Mouse (Mus musculus): ENCODE measurements around the gene Mast4. TPM values are rescaled to one million over a fixed set of nuclear protein-coding genes. Genes with fewer than 3 reads are reported as not detected.

Mast4 gene
- polyA plus RNA-seq, 2 experiments, result 0.71 to 1.5 TPM

- Histone ChIP-seq H3K27ac (no peak overlapping the region), H3K9ac (replicated peaks) (no peak overlapping the region), H3K27me3 (ENCODE audit: control insufficient read depth, insufficient read depth, low read length) (no peaks in the 10 kb centered on the region), H3K9me3 (ENCODE audit: control insufficient read depth, low read length) (no peaks in the 10 kb centered on the region), H3K4me3 (ENCODE audit: insufficient read depth in 1 of 2, low read depth in 2 of 2, low read length in 2 of 2) (no peak overlapping the region), H3K4me2 (ENCODE audit: low read depth) (no peak overlapping the region), H3K36me3 (replicated peaks; ENCODE audit: control insufficient read depth, insufficient read depth, low read depth) (no peaks in the 10 kb centered on the region), H3K4me1 (replicated peaks; ENCODE audit: control insufficient read depth in 2 of 2, insufficient read depth in 2 of 2, low read length in 1 of 2) (peaks cover 0 to 6% of the 10 kb centered on the region in 2 experiments; a peak in 2 of 4 replicates)
- WGBS (ENCODE audit: insufficient replicate concordance), result 55% methylated on average over 14 of the region's 14 CpGs
- TF ChIP-seq CTCF (IDR thresholded peaks at IDR 0.05; ENCODE audit: low read depth), result no peak
- no peak for TF ChIP-seq EP300 (IDR thresholded peaks at IDR 0.05; ENCODE audit: low read depth)
- DNase-seq (ENCODE audit: low read depth in 3 of 3, low spot score in 3 of 3), result no peak
- no peak for ATAC-seq (ENCODE audit: insufficient read depth)
Measured at GRCm38 (mm10) chr13:102698751-102699323, 635.5 kb downstream of the Mast4 start.

- Histone ChIP-seq H3K4me2 (ENCODE audit: low read depth) (no peak overlapping the region), H3K9ac (replicated peaks) (no peak overlapping the region), H3K9me3 (ENCODE audit: control insufficient read depth, low read length) (no peaks in the 10 kb centered on the region), H3K27me3 (ENCODE audit: control insufficient read depth, insufficient read depth, low read length) (no peaks in the 10 kb centered on the region), H3K27ac (no peak overlapping the region), H3K4me3 (ENCODE audit: insufficient read depth in 1 of 2, low read depth in 2 of 2, low read length in 2 of 2) (no peak overlapping the region), H3K4me1 (replicated peaks; ENCODE audit: control insufficient read depth in 2 of 2, insufficient read depth in 2 of 2, low read length in 1 of 2) (peaks cover 0 to 6% of the 10 kb centered on the region in 2 experiments; a peak in 2 of 4 replicates), H3K36me3 (replicated peaks; ENCODE audit: control insufficient read depth, insufficient read depth, low read depth) (no peaks in the 10 kb centered on the region)
- WGBS (ENCODE audit: insufficient replicate concordance), result 61% methylated on average over 10 of the region's 10 CpGs
- ATAC-seq (ENCODE audit: insufficient read depth) (no peak), DNase-seq (ENCODE audit: low read depth in 3 of 3, low spot score in 3 of 3) (no peak)
- TF ChIP-seq EP300 (IDR thresholded peaks at IDR 0.05; ENCODE audit: low read depth) (no peak), CTCF (IDR thresholded peaks at IDR 0.05; ENCODE audit: low read depth) (no peak)
Measured at GRCm38 (mm10) chr13:102698335-102698734, 636.0 kb downstream of the Mast4 start.

- Histone ChIP-seq H3K4me1 (replicated peaks; ENCODE audit: control insufficient read depth in 2 of 2, insufficient read depth in 2 of 2, low read length in 1 of 2) (peaks cover 0 to 12% of the 10 kb centered on the region in 2 experiments; a peak in 2 of 4 replicates), H3K27ac (no peak overlapping the region), H3K36me3 (replicated peaks; ENCODE audit: control insufficient read depth, insufficient read depth, low read depth) (no peaks in the 10 kb centered on the region), H3K9me3 (ENCODE audit: control insufficient read depth, low read length) (no peaks in the 10 kb centered on the region), H3K27me3 (ENCODE audit: control insufficient read depth, insufficient read depth, low read length) (no peaks in the 10 kb centered on the region), H3K4me2 (ENCODE audit: low read depth) (no peak overlapping the region; the same call in 1 of the 2 replicates), H3K4me3 (ENCODE audit: insufficient read depth in 1 of 2, low read depth in 2 of 2, low read length in 2 of 2) (peak overlapping the region in 1 of 2 experiments; percentile 13; a peak in 1 of 4 replicates), H3K9ac (replicated peaks) (no peak overlapping the region)
- no peak for ATAC-seq (ENCODE audit: insufficient read depth)
- DNase-seq (ENCODE audit: low read depth in 3 of 3, low spot score in 3 of 3), result no peak
- TF ChIP-seq CTCF (IDR thresholded peaks at IDR 0.05; ENCODE audit: low read depth) (no peak), EP300 (IDR thresholded peaks at IDR 0.05; ENCODE audit: low read depth) (no peak)
- WGBS (ENCODE audit: insufficient replicate concordance), result 15% methylated on average over 7 of the region's 7 CpGs
Measured at GRCm38 (mm10) chr13:102695121-102695905, 639.0 kb downstream of the Mast4 start.

- Histone ChIP-seq H3K9ac (replicated peaks) (no peak overlapping the region), H3K4me2 (ENCODE audit: low read depth) (no peak overlapping the region), H3K4me1 (replicated peaks; ENCODE audit: control insufficient read depth in 2 of 2, insufficient read depth in 2 of 2, low read length in 1 of 2) (peaks cover 0 to 15% of the 10 kb centered on the region in 2 experiments; a peak in 2 of 4 replicates), H3K4me3 (ENCODE audit: insufficient read depth in 1 of 2, low read depth in 2 of 2, low read length in 2 of 2) (no peak overlapping the region), H3K36me3 (replicated peaks; ENCODE audit: control insufficient read depth, insufficient read depth, low read depth) (no peaks in the 10 kb centered on the region), H3K27me3 (ENCODE audit: control insufficient read depth, insufficient read depth, low read length) (no peaks in the 10 kb centered on the region), H3K9me3 (ENCODE audit: control insufficient read depth, low read length) (no peaks in the 10 kb centered on the region), H3K27ac (no peak overlapping the region)
- no peak for DNase-seq (ENCODE audit: low read depth in 3 of 3, low spot score in 3 of 3)
- 54% methylated on average over 7 of the region's 7 CpGs for WGBS (ENCODE audit: insufficient replicate concordance)
- TF ChIP-seq CTCF (IDR thresholded peaks at IDR 0.05; ENCODE audit: low read depth) (no peak), EP300 (IDR thresholded peaks at IDR 0.05; ENCODE audit: low read depth) (no peak)
- no peak for ATAC-seq (ENCODE audit: insufficient read depth)
Measured at GRCm38 (mm10) chr13:102694154-102694553, 640.1 kb downstream of the Mast4 start.

GRCm38 (mm10) chr13:102693341-102693801 is 640.9 kb downstream of the Mast4 start, which contains the start of gene Cd180:
Gene Cd180, plus strand, starts transcription at chr13:102693558.
- no peak for ATAC-seq (ENCODE audit: insufficient read depth)
- no peak for DNase-seq (ENCODE audit: low read depth in 3 of 3, low spot score in 3 of 3)
- no peak within 1 kb of the TSS for H3K27ac ChIP-seq
- H3K9me3 ChIP-seq (ENCODE audit: control insufficient read depth, low read length), result no peaks in the 10 kb centered on the region
- H3K9ac ChIP-seq (replicated peaks), result no peak within 1 kb of the TSS
- 11% methylated on average over 8 of the region's 8 CpGs for WGBS (ENCODE audit: insufficient replicate concordance)
- no peaks in the 10 kb centered on the region for H3K36me3 ChIP-seq (replicated peaks; ENCODE audit: control insufficient read depth, insufficient read depth, low read depth)
- H3K4me2 ChIP-seq (ENCODE audit: low read depth), result no peak within 1 kb of the TSS
- H3K4me1 ChIP-seq (replicated peaks; ENCODE audit: control insufficient read depth in 2 of 2, insufficient read depth in 2 of 2, low read length in 1 of 2), result peaks cover 0 to 15% of the 10 kb centered on the region in 2 experiments; a peak in 2 of 4 replicates
- H3K27me3 ChIP-seq (ENCODE audit: control insufficient read depth, insufficient read depth, low read length), result no peaks in the 10 kb centered on the region
- TF ChIP-seq EP300 (IDR thresholded peaks at IDR 0.05; ENCODE audit: low read depth) (no peak), CTCF (IDR thresholded peaks at IDR 0.05; ENCODE audit: low read depth) (no peak)
- peak within 1 kb of the TSS in 1 of 2 experiments; percentile 24; a peak in 2 of 4 replicates for H3K4me3 ChIP-seq (ENCODE audit: insufficient read depth in 1 of 2, low read depth in 2 of 2, low read length in 2 of 2)

All from liver, embryonic 14.5 days (tissue).